ENCODE assay signal across 17 mouse cellular contexts in the genomic region with DNA sequence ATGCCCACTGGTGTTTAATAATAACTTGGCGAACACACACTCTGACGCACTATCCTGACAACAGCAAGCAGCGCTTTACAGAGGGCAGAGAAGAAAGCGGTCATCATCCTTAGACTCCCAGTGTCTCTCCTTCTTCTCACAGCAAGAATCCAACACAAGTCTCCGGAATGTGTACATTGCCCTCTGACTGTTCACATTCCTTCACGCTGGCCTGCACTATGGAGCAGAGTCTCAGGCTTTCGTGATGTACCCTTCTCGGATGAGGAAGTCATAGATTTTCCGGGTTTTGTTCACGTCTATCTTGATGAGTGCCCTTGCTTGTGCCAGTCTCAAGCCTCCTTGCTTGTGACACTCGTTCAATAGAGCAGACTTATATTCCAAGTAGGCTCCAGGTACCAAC. TPM values are rescaled to one million over a fixed set of nuclear protein-coding genes. Genes with fewer than 3 reads are reported as not detected.
DNase-seq lines count a peak whose midpoint lies in the region; ATAC-seq and TF ChIP-seq lines count a peak whose summit lies in the region.
"Had no signal": no experiment of that assay in that cellular context is flagged by ENCODE, and none has a peak within 500 bp of the region (broad histone marks: within the 10 kb centered on the region; RNA-seq: fewer than 3 reads in every experiment).

No protein-coding gene starts in this region.

- no peaks in the 10 kb centered on the region for H3K9me3 ChIP-seq in heart, embryonic 12.5 days (replicated peaks)
- H3K9me3 ChIP-seq in lung, postnatal 0 days (ENCODE audit: low read length) = no peaks in the 10 kb centered on the region
- H3K9me3 ChIP-seq: forebrain, embryonic 10.5 days; G1E; hindbrain, embryonic 15.5 days; liver, embryonic 12.5 days had no signal

- DNase-seq in heart, postnatal 10 days = no peak
- DNase-seq in kidney, adult 18-20 months = peak; percentile 32
- DNase-seq in kidney, postnatal 25 days = no peak
- peak; percentile 24 for DNase-seq in lung, postnatal 0 days (ENCODE audit: low spot score)
- DNase-seq in lung, adult 18-20 months = no peak
- DNase-seq in yolk sac, embryonic 10.5 days (ENCODE audit: low spot score) = peak; percentile 57
- DNase-seq: adrenal gland, postnatal 25 days; cerebellum, adult 11-12 months; cerebellum, postnatal 36 days; forebrain, postnatal 0 days; heart, adult 18-20 months had no signal

- H3K36me3 ChIP-seq in heart, embryonic 12.5 days = peaks cover 41% of the 10 kb centered on the region
- no peaks in the 10 kb centered on the region for H3K36me3 ChIP-seq in lung, postnatal 0 days (ENCODE audit: insufficient read depth, low read length)

- peak overlapping the region; percentile 61 for H3K27ac ChIP-seq in heart, embryonic 12.5 days (ENCODE audit: poor library complexity, severe bottlenecking)
- peak overlapping the region; percentile 75 for H3K27ac ChIP-seq in lung, postnatal 0 days (ENCODE audit: low read length)
- H3K27ac ChIP-seq: forebrain, embryonic 10.5 days; hindbrain, embryonic 15.5 days; liver, embryonic 12.5 days had no signal

- no peak overlapping the region for H3K4me3 ChIP-seq in heart, embryonic 12.5 days
- H3K4me3 ChIP-seq in lung, postnatal 0 days (ENCODE audit: low read depth, low read length) = no peak overlapping the region
- H3K4me3 ChIP-seq: forebrain, embryonic 10.5 days; hindbrain, embryonic 15.5 days; liver, embryonic 12.5 days had no signal

- no peak for TF ChIP-seq EP300 in lung, postnatal 0 days (IDR thresholded peaks at IDR 0.05)

- H3K4me1 ChIP-seq in heart, embryonic 12.5 days (replicated peaks) = peaks cover 18% of the 10 kb centered on the region
- H3K4me1 ChIP-seq in lung, postnatal 0 days (ENCODE audit: insufficient read depth, low read depth, low read length) = peaks cover 4% of the 10 kb centered on the region; the same call in 1 of the 2 replicates
- H3K4me1 ChIP-seq: forebrain, embryonic 10.5 days; hindbrain, embryonic 15.5 days; liver, embryonic 12.5 days had no signal

- H3K27me3 ChIP-seq in heart, embryonic 12.5 days (replicated peaks) = no peaks in the 10 kb centered on the region
- H3K27me3 ChIP-seq in lung, postnatal 0 days (replicated peaks; ENCODE audit: insufficient read depth, low read length) = no peaks in the 10 kb centered on the region
- H3K27me3 ChIP-seq: hindbrain, embryonic 15.5 days; liver, embryonic 12.5 days had no signal

- TF ChIP-seq CTCF in lung, postnatal 0 days (IDR thresholded peaks at IDR 0.05) = no peak

- no peak for ATAC-seq in heart, embryonic 12.5 days (ENCODE audit: insufficient number of reproducible peaks, low FRiP score)
- ATAC-seq in lung, postnatal 0 days = peak; percentile 18
- ATAC-seq in inflammation-experienced regulatory T-cells, adult 6 months = no peak
- ATAC-seq: forebrain, postnatal 0 days; liver, embryonic 12.5 days had no signal

- no peak overlapping the region for H3K9ac ChIP-seq in heart, embryonic 12.5 days
- H3K9ac ChIP-seq in lung, postnatal 0 days (replicated peaks; ENCODE audit: low read depth) = no peak overlapping the region
- H3K9ac ChIP-seq: forebrain, postnatal 0 days; hindbrain, embryonic 15.5 days; liver, embryonic 12.5 days had no signal

- H3K4me2 ChIP-seq in heart, embryonic 12.5 days = no peak overlapping the region
- no peak overlapping the region for H3K4me2 ChIP-seq in lung, postnatal 0 days (replicated peaks; ENCODE audit: low read depth, low read length)
- H3K4me2 ChIP-seq: hindbrain, embryonic 15.5 days; liver, embryonic 12.5 days had no signal

- intact Hi-C loops in heart, postnatal 10 days (cut with DNase I) = no loop called here

- WGBS in heart, embryonic 12.5 days = 87% methylated on average over 11 of the region's 11 CpGs
- 58% methylated on average over 11 of the region's 11 CpGs for WGBS in lung, postnatal 0 days

RNA-seq across cellular contexts. Expression of gene Dusp14, which starts 10.3 kb away (rescaled TPM):
- polyA plus RNA-seq in heart, embryonic 12.5 days (2016; fragmentation: Nextera tagmentation; extraction: Ambion mirVana) = 5.9 and 6.2 TPM in 2 replicates
- under 1 TPM; 0.43 to 0.79 TPM for total RNA-seq in heart, postnatal 10 days (2021)
- polyA plus RNA-seq in lung, postnatal 0 days (2015; fragmentation: Nextera tagmentation; extraction: Ambion mirVana) = 66.7 and 69.2 TPM in 2 replicates
- polyA plus RNA-seq in inflammation-experienced regulatory T-cells, adult 6 months (2017; shearing (Covaris generic)) = 10 to 100 TPM; 16.6 to 20.9 (median 20.7) TPM
- total RNA-seq: G1E had no signal
- polyA plus RNA-seq: G1E had no signal

RNA-seq across cellular contexts. Expression of gene Tada2a, which starts 50.0 kb away (rescaled TPM):
- polyA plus RNA-seq in heart, embryonic 12.5 days (2016; fragmentation: Nextera tagmentation; extraction: Ambion mirVana) = 22.0 and 22.9 TPM in 2 replicates
- 1 to 10 TPM; 8.4 to 8.8 TPM for total RNA-seq in heart, postnatal 10 days (2021)
- polyA plus RNA-seq in lung, postnatal 0 days (2015; fragmentation: Nextera tagmentation; extraction: Ambion mirVana) = 14.9 and 15.0 TPM in 2 replicates
- 10 to 100 TPM; 10.2 to 14.2 (median 13.7) TPM for polyA plus RNA-seq in inflammation-experienced regulatory T-cells, adult 6 months (2017; shearing (Covaris generic))

RNA-seq across cellular contexts. Expression of gene Acaca, which starts 50.1 kb away (rescaled TPM):
- polyA plus RNA-seq in heart, embryonic 12.5 days (2016; fragmentation: Nextera tagmentation; extraction: Ambion mirVana) = 13.1 and 15.4 TPM in 2 replicates
- total RNA-seq in heart, postnatal 10 days (2021) = 10 to 100 TPM; 15.6 to 16.6 TPM
- polyA plus RNA-seq in lung, postnatal 0 days (2015; fragmentation: Nextera tagmentation; extraction: Ambion mirVana) = 6.5 and 7.9 TPM in 2 replicates
- 1 to 10 TPM; 3.5 to 4.9 (median 4.8) TPM for polyA plus RNA-seq in inflammation-experienced regulatory T-cells, adult 6 months (2017; shearing (Covaris generic))

Comparison
In these comparisons a context has a peak if more than half of its experiments do, and no peak if none do; other contexts are left out.
1. DNase-seq: peak in kidney, adult 18-20 months (single experiment), lung, postnatal 0 days (single experiment) and yolk sac, embryonic 10.5 days (single experiment); none in heart, postnatal 10 days (0 of 2), kidney, postnatal 25 days (0 of 2) and lung, adult 18-20 months (0 of 2).